Mouse (Mus musculus) granulocyte monocyte progenitor cell, adult 5-6 weeks (primary cell): ENCODE data around the gene Clasp1. TPM values are rescaled to one million over a fixed set of nuclear protein-coding genes. Genes with fewer than 3 reads are reported as not detected.
"Not testable (repeated sequence)": the region's sequence is repeated elsewhere in the genome, so short reads cannot be mapped to it uniquely, and the experiment has no call there.

Experiments
- ATAC-seq: replicated peaks from 2 replicates; pipeline ENCODE4 v1.8.0; 2016; ENCODE audit warnings: mild to moderate bottlenecking, moderate TSS enrichment, inconsistent platforms; ENCODE audit not compliant: poor library complexity, severe bottlenecking
- total RNA-seq, 2 experiments: library from RNA; stranded (forward) in 1 of 2; stranded (reverse) in 1 of 2; fragments of 200-712, 200-1000 nt in 1 of 2; fragments of >200 nt in 1 of 2; fragmentation: Nextera tagmentation in 1 of 2; gene quantifications; 2 replicates each; pipeline ENCODE4 v1.2.3; 2014 to 2017

The Clasp1 gene
- total RNA-seq, 2 experiments from 2014 or later: 51.1 TPM

GRCm38 (mm10) chr1:118553045-118553444 lies 164.2 kb downstream of the Clasp1 start:
- ATAC-seq: no peak

- no peak for ATAC-seq
Measured at GRCm38 (mm10) chr1:118553451-118553850, 164.6 kb downstream of the Clasp1 start.

GRCm38 (mm10) chr1:118554961-118555360 lies 166.1 kb downstream of the Clasp1 start:
- no peak for ATAC-seq

GRCm38 (mm10) chr1:118559716-118560115 lies 170.9 kb downstream of the Clasp1 start:
- no peak for ATAC-seq

GRCm38 (mm10) chr1:118564561-118564960 lies 175.7 kb downstream of the Clasp1 start:
- ATAC-seq: no peak

- peak; percentile 84 for ATAC-seq
Measured at GRCm38 (mm10) chr1:118567659-118568058, 178.8 kb downstream of the Clasp1 start.

- peak; percentile 68 for ATAC-seq
Measured at GRCm38 (mm10) chr1:118580174-118580702, 191.4 kb downstream of the Clasp1 start.

- peak; percentile 91 for ATAC-seq
Measured at GRCm38 (mm10) chr1:118581179-118581578, 192.3 kb downstream of the Clasp1 start.

GRCm38 (mm10) chr1:118589721-118590120 lies 200.9 kb downstream of the Clasp1 start:
- ATAC-seq: no peak

- no peak for ATAC-seq
Measured at GRCm38 (mm10) chr1:118592933-118593332, 204.1 kb downstream of the Clasp1 start.

- ATAC-seq: no peak
Measured at GRCm38 (mm10) chr1:118595395-118595794, 206.5 kb downstream of the Clasp1 start.

GRCm38 (mm10) chr1:118597475-118598213 lies 208.8 kb downstream of the Clasp1 start:
- no peak for ATAC-seq

- no peak for ATAC-seq
Measured at GRCm38 (mm10) chr1:118598339-118598738, 209.5 kb downstream of the Clasp1 start.

- ATAC-seq: no peak
Measured at GRCm38 (mm10) chr1:118613631-118614183, 224.8 kb downstream of the Clasp1 start.

GRCm38 (mm10) chr1:118621055-118621454 lies 232.2 kb downstream of the Clasp1 start:
- ATAC-seq: not testable (repeated sequence)

GRCm38 (mm10) chr1:118622857-118623256 lies 234.0 kb downstream of the Clasp1 start:
- no peak for ATAC-seq

- no peak for ATAC-seq
Measured at GRCm38 (mm10) chr1:118625461-118625860, 236.6 kb downstream of the Clasp1 start.

GRCm38 (mm10) chr1:118625921-118626320 lies 237.1 kb downstream of the Clasp1 start:
- no peak for ATAC-seq

- ATAC-seq: no peak
Measured at GRCm38 (mm10) chr1:118626452-118626851, 237.6 kb downstream of the Clasp1 start.

GRCm38 (mm10) chr1:118627781-118628464 lies 239.1 kb downstream of the Clasp1 start, which contains the start of gene Tfcp2l1:
Gene Tfcp2l1 (plus strand): TSS chr1:118627945.
- peak; percentile 94 for ATAC-seq

GRCm38 (mm10) chr1:118633415-118633980 lies 244.6 kb downstream of the Clasp1 start:
- ATAC-seq: no peak; the same call in 1 of the 2 replicates
